Mouse (Mus musculus): ENCODE measurements around the gene Nod1.
"Not testable (repeated sequence)": the region's sequence is repeated elsewhere in the genome, so short reads cannot be mapped to it uniquely, and the experiment has no call there.

Nod1 gene

DNA sequence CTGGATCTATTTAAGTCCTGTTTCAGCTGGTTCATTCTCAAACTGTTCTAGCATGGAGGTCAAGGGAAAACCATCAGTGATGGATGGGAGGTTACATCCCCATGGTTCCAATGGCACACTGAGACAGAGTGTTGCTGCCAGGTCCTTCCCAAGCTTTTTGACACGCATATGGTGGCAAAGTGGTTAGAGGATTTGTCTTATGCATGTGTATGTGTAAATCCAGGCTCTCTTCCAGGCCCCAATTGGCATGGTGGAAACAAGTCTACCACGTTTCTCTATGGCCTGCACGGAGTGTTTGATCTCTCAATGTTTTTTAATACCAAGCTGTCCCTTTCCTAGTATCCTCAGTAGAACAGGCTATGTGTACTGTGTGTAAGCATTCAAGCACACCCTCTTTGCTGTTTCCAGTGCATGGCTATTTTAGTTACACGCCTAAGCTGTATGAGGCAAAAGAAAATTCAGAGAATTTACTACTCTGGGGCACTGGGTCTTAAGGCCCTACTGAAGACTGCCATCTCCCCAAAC lies 11.2 kb upstream of the Nod1 start:
- DNase-seq (ENCODE audit: inconsistent age in 2 of 2, low spot score in 1 of 2), result no peak

DNA sequence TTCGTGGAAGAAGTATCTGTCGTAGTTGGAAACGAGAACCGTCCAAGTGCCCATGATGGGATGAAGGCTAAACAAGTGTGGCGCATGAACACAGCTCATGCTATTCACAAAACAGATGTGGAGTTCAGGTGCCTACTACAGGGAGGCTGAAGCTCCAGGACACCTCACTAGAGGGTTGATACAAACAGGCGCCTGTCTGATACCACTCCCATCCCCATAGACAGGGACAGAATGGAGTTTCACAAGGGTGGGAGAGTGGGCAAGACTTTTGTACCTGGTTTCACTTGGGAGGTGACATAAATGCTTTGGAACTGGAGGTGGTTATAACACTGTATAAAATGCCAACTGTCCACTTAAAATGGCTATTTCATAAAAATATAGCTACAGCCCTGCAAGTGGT lies 7.0 kb upstream of the Nod1 start:
- no peak for DNase-seq (ENCODE audit: inconsistent age in 2 of 2, low spot score in 1 of 2)

DNA sequence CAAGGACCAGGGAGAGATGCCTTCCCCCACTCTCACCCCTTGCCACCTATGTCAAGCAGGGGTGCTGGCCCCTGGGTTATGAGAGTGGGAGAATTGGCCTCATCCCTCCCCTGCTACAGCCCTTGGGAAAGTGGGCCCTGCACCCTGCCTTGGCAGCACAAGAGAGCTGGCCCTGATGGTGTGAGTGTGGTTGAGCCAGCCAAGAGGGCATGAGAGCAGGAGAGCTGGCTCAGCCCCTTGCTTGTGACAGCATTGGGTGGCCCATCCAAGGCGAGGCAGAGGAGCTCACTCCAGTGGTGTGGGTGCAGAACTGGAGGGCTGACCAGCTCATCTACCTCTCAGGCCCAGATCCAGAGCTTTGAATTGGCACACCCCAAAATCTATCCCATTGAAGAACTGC lies 3.2 kb upstream of the Nod1 start:
- DNase-seq (ENCODE audit: inconsistent age in 2 of 2, low spot score in 1 of 2), result no peak

DNA sequence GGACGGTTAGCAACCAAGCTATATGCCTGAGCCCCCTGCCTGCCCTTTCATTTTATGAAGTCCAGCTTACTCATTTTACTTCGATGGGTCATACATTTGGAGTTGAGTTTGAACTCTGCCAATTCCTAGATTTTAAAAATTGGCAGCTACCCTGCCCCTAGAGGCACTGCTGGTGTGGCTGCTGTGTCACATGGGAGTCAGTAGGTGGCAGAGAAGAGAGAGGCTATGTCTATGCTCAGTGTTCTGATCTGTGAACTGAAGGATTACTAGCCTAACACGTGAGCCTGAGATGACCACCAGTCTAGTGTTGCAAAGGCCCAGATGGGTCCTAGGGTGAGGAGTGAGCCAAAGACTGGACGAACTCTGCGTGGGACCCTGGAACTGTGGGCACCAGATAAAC lies 2.1 kb upstream of the Nod1 start:
- peak in 1 of 2 experiments; percentile 67 for DNase-seq (ENCODE audit: inconsistent age in 2 of 2, low spot score in 1 of 2)

DNA sequence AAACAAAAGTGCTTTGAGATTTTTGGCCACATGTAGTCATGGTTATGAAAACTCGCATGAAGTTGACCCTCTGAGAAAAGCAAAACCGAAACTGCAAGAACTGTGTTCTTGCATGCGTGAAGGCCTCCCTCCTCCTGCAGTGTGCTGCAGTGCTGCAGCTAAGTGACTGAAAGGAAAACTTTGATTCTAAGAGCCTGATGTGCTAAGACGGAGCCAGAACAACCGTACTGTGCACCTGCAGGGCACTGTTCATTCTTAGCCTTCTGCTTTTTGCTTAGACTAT lies 458 bp upstream of the Nod1 start:
- peak in 1 of 2 experiments; percentile 81 for DNase-seq (ENCODE audit: inconsistent age in 2 of 2, low spot score in 1 of 2)

DNA sequence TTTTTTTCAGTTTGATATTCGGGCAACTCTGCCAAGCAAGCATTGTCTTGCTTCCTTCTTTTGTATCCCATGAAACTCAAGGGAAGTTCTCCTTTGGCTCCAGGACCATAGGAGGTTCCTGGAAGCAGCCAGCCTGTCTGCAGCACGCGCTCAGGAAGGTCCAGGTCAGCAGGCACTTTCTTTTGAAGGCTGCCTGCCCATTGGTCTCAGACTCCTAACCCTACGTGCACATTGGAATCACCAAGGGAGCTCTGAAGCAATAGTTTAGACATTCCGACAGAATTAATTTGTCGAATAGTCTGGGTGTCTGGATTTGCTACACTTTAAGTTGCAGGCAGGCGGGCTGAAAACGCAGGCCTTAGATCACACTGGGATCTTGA lies 691 bp downstream of the Nod1 start:
- DNase-seq (ENCODE audit: inconsistent age in 2 of 2, low spot score in 1 of 2), result peak; percentile 37 to 79

DNA sequence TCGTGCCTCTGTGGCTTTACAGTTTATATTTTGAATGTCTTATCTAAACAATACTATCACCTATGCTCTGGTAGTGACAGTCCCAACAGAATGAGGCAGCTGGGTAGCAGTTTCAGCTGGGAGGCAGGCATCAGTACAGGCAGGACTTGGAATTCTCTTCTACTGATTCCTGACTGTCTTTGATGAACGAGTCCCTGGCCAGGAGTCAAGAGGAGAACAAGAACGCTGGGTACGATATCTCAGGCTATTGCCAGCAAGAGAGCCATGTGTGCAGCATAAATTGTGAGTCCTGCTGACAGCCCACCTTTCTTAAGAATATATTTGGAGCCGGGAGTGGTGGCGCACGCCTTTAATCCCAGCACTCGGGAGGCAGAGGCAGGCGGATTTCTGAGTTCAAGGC lies 1.9 kb downstream of the Nod1 start:
- peak in 1 of 2 experiments; percentile 37 for DNase-seq (ENCODE audit: inconsistent age in 2 of 2, low spot score in 1 of 2)

DNA sequence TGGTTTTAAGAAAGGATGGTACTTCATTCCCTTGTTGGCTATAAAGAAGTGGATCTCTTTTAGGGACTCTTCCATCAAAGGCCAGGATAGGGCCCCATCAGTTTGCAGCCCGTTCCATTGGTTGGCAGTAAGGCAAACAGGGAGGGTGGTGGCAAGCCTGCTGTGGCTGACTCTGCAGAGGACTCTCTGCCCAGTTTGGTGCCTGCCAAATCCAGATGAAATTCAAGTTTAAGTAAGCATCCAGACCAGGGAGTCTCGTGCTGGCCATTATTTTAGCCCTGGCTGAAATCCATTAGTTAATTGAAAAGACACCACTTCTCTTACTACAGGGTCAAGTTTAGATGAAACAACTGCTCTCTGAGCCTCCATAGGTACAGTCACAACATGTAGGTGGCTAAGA lies 2.6 kb downstream of the Nod1 start:
- no peak for DNase-seq (ENCODE audit: inconsistent age in 2 of 2, low spot score in 1 of 2)

DNA sequence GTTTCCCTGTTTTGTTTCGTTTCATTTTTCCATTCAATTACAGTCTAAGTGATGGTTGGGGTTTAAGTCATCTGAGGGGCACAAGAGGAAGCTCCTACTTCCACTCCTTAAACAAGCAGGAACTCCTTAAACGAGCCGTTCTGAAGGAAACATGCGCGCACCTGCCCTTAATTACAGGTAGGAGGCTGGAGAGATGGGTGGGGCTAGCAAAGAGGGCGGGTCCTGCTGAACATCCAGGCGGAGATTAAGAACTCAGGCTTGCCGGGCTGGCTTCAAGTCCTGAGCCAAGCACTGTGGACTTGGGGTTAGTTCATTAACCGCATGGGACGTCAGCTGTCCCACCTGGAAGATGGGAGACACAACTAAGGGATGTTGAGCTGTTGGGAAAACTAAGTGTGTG lies 4.8 kb downstream of the Nod1 start:
- no peak for DNase-seq (ENCODE audit: inconsistent age in 2 of 2, low spot score in 1 of 2)

DNA sequence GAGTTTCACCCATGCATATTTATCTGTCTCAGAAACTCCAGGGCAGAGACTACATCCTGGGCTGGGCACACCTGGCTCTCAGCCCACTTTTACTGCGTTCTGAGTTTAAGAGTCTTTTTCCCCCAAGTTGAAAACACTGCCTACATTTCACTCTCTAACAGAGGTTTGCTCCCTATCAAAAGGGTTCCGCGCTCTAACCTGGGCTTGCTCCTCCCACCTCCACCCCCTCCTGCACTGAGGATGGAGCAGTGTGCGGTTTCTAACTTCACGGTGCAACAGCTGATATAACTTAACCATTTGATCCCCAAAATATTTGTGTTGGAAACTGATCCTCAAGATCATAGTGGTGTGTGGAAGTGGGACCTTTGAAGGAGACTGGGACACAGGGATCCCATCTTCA lies 7.2 kb downstream of the Nod1 start:
- no peak for DNase-seq (ENCODE audit: inconsistent age in 2 of 2, low spot score in 1 of 2)

DNA sequence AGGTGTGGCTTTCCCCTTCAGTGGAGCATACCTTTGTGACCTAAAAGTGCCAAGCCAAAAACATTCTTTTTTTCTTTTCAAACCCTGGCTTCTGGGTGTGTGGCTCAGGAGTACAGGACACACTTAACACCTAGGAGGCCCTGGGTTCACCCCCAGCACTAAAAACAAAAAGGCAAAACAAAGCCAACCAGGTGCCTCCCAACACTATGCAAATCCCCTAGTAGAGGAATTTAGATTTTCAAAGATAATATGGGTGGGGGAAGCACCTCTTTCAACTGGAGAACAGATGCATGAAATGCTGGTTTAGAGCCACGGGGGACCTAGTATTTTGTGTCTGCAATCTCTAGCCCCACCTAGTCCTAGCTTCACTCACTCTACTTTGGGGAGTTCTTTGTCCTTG lies 7.7 kb downstream of the Nod1 start:
- DNase-seq (ENCODE audit: inconsistent age in 2 of 2, low spot score in 1 of 2), result no peak

DNA sequence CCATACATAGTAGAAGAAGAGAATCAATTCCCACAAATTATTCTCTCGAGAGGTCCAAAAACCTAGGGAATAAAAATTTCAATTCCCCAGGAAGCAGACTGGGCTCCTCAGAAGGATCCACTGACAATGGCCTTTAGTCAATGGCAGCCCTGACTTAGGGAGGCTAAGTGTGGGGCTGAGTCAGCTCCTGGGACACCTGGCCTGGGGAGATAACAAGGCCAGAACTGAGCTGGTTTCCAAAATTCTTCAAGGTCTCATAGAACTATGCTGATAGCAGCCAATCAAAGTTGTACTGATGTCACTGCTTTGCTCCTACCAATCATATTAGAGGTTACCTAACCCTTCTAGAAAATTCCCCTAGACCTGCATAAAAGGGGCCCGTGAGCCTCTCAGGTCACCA lies 8.8 kb downstream of the Nod1 start:
- DNase-seq (ENCODE audit: inconsistent age in 2 of 2, low spot score in 1 of 2), result no peak

DNA sequence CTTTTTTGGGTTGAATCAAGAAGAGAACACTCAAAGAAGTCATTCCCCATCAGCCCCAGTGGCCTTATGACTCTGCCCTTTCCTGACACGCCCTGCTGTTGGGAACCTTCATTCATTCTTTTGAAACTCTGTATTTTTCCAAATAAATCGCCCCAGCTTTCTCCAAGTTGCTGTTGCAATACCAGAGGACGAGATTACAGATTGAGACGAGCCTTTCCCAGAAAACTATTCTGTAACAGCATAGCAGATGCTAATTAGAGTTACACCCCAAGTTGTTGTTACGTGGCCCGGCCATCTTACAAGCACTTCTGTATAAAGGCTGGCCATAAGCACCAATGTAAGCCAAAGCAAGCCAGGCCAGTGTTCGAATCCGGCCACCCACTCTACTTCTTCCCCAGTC lies 14.8 kb downstream of the Nod1 start:
- DNase-seq (ENCODE audit: inconsistent age in 2 of 2, low spot score in 1 of 2), result peak in 1 of 2 experiments; percentile 74

DNA sequence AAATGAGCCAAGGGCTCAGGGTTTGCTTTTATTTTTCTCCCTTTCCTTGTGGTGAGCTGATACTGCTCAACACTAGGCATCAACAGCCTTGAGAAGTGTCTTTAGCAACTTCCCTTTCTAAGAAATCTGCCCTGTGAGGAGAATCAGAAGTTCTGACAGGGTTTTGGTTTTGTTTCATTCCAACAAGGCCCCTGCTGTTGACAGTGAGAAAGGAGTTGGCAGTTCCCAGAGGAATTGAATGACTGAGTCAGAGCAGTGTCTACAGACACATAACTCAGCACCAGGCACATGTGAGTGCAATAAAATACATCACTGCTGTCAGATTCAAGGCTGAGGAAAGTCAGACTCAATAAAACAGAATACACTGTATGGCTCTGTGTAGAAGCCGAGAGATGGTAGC lies 16.0 kb downstream of the Nod1 start:
- DNase-seq (ENCODE audit: inconsistent age in 2 of 2, low spot score in 1 of 2), result peak; percentile 47 to 87

DNA sequence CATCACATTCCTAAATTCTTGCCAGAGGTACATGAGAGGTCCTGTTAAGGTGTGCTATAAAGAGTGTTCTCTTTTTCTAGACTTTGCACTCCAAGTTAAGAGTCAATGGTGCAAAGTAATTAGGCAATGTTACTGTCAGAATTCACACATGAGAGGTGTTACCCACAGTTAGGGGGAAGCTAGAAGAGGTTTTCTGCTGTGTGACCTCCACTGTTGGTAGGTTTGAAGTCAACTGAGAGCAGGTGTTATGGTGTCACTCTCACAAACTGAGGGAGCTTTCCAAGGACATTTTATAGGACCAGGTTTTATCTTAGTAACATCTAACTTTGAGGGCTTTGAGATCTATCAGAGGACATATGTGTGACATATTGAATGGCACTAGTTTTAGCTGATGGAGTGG lies 16.5 kb downstream of the Nod1 start:
- no peak for DNase-seq (ENCODE audit: inconsistent age in 2 of 2, low spot score in 1 of 2)

DNA sequence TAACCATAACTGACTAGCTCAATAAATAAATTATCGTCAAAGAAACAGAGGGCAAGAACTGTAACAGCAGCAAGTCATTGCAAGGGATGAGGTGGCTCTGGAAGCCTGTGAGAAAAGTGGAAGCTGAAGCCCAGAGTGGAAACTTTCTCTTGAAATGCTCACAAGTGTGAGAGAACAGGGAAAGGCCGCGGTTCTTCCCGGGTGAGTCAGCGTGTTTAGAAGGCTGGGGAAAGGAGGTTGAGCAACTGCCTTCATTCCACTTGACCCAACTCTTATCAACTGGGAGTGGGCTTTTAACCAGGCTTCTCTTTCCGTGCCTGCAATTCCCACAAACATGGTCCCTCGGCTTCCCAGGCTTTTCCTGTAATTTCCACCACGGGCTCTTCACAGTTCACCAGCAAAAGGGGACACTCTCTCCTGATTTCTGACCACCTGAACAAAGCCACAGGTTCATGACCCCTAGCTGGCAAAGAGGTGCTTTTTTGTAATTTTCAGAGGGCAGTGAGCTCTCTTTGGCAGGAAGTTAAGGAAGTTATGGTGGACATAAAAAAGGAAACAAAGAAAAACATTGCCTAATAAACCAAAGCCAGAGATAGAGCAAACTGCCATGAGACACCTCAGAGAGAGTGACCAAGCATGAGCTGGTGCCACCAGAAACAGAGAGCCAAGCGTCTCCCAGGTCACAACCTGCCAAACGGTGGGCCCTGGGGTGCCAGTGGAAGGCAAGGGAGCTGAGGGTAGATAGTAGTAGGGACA lies 17.6 kb downstream of the Nod1 start:
- DNase-seq (ENCODE audit: inconsistent age in 2 of 2, low spot score in 1 of 2), result peak; percentile 47 to 84

DNA sequence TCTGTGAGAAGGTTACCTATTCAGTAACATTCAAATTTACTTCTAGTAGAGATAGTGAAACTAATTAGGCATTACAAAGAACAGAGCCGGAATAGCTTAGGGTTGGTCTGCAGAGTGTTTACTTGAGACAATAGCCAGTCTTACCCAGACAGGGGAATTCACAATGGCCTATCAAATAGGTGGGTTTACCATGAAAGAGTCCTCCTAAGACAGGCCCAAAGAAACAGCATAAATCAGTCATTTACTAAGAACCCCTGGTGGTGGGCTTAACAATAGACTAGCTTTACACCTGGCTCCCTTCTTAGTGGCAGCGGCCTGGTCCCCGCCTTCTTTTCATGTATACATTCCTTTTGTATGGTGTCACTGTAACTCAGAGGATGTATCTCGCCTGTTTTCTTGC lies 19.0 kb downstream of the Nod1 start:
- DNase-seq (ENCODE audit: inconsistent age in 2 of 2, low spot score in 1 of 2), result not testable (repeated sequence)

DNA sequence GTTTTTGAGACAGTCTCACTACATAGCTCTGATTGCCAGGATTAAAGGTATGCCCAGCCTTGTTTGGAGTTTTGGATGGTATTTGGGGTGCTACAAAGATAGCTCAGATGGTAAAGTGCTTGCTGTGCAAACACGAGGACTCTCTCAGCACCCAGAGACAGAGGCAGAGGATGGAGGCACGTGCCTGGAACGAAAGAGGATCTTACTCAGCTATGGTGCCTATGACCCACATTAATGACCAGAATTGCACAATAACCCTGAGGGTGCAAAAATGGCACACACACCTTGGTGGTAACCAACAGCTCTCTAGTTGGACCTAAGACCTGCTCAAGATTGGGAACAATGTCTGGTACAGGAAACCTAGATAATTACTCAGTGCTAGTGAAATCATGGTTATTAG lies 19.9 kb downstream of the Nod1 start:
- no peak for DNase-seq (ENCODE audit: inconsistent age in 2 of 2, low spot score in 1 of 2)

DNA sequence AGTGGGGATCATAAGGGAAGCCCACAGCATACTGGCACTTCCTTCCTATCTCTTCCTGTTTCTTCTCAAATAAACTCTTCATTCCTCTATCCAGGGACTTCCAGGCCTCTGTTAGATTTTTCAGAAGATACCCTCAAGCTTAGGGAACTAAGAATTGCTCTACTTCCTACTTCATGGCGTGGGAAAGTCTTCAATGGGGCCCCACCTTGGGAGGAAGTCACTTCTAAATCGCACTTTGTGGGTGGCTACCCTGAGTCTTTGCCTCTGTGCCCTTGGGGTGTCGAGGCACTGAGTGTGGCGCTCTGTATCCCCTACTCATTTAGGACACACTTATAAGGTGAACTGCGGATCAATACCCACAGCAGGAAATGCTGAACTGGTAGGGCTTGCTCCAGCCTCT lies 23.7 kb downstream of the Nod1 start:
- DNase-seq (ENCODE audit: inconsistent age in 2 of 2, low spot score in 1 of 2), result no peak

DNA sequence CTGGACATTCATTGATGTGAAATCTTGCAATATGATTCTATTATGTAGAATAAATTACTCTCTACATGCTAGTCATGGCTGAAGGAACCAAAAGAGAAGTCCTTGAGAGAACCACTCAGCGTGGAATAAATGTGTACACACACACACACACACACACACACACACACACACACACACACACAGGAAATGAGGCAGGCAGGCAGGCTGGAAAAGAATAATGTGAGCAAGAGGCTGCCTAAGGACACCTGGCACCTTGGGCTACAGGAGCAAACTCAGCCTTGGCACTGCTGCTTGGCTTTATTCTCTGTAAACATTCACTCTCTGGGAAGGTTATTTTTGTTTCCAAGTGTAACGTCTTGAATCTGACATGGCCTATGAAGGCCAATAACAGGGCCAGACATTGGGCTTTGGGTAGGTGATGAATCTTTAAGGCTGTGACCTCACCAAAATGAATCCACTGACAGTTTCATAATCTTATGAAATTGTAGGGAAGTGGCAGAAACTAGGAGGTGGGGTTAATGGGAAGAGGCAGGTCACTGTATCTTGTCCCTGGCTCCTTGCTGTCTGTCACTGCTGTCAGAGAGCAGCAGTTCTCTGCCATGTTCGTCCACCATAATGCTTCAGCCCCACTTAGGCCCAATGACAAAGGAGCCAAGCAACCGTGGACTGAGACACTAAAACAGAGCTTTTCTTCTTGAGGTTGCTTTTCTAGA lies 26.0 kb downstream of the Nod1 start:
- DNase-seq (ENCODE audit: inconsistent age in 2 of 2, low spot score in 1 of 2), result no peak

DNA sequence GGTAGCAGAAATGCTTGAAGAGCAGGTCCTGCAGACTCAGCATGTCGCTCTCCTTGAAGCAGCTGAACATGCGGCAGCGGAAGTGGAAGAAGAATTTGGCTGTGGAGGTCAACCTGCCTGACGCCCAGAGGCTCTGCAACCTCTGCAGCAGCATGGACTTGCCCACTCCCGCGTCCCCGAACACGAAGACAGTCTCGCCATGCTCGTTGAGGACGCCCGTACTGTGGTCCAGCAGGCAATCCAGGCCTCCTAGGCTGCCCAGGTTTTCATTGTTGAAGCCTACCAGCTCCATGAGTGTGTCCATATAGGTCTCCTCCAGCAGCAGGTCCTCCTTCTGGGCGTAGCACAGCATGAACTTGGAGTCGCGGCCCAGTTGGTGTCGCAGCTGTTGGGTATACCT lies 27.9 kb downstream of the Nod1 start:
- no peak for DNase-seq (ENCODE audit: inconsistent age in 2 of 2, low spot score in 1 of 2)

DNA sequence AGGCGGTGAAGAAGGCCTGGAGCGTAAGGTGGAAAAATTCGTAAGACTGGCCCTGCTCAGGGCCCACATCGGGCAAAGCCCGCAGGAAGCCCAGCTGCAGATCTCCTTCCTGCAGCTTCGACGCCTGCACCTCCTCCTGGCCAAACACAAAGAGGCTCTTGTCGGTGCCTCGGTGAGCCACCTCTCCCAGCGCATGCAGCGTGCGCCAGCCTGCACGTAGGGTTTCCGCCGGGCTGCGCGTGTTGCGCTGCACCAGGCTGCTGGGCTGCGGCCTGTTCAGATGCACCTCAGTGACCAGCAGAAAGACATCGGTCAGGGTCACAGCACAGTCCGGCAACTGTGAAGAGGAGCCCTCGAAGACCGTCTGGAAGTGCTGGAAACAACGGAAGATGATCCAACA lies 28.7 kb downstream of the Nod1 start:
- DNase-seq (ENCODE audit: inconsistent age in 2 of 2, low spot score in 1 of 2), result no peak

DNA sequence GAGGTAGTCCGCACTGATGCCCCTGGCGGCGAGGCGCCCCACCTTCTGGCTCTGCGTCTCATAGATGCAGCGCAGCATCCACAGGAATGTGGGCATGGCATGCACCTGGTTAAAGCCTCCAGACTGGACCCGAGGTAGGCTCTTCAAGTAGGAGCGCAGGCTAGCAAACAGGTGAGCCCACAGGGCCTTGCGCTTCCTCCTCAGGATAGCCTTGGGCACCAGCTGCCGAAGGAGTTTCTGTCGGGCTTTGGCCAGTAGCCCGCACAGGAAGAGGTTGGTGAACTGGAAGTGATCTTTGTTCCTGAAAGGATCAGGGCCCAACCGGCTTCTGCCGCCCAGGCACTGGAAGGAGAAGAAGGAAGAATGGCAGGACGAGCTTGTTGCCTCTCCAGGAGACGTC lies 29.1 kb downstream of the Nod1 start:
- DNase-seq (ENCODE audit: inconsistent age in 2 of 2, low spot score in 1 of 2), result no peak
